Mouse (Mus musculus) myocyte (in vitro differentiated cells): ENCODE measurements around the gene Vapb.
A peak's percentile ranks its signal among the peaks of the same experiment; 100 is the strongest.

ENCODE experiments used
- E2F4 ChIP-seq: IDR thresholded peaks from one replicate; pipeline ENCODE4 v1.6.1; 2011; ENCODE audit warnings: mild to moderate bottlenecking, control low read depth, moderate library complexity; ENCODE audit not compliant: insufficient read depth
- MAX ChIP-seq: IDR thresholded peaks from one replicate; pipeline ENCODE4 v1.6.1; 2011; ENCODE audit warnings: low read depth, mild to moderate bottlenecking, control low read depth
- MYOD1 ChIP-seq, 3 experiments: IDR thresholded peaks; one replicate each; pipeline ENCODE4 v1.6.1; 2011; ENCODE audit warnings: control low read depth in 2 of 3, low read depth in 2 of 3, mild to moderate bottlenecking in 2 of 3, moderate library complexity in 1 of 3; ENCODE audit not compliant: insufficient read length in 2 of 3, control insufficient read depth in 1 of 3
- MYOG ChIP-seq, 3 experiments: IDR thresholded peaks; one replicate each; pipeline ENCODE4 v1.6.1; 2011; ENCODE audit warnings: control low read depth in 2 of 3, low read depth in 2 of 3, mild to moderate bottlenecking in 2 of 3; ENCODE audit not compliant: insufficient read length in 2 of 3, control insufficient read depth in 1 of 3, insufficient read depth in 1 of 3
- POLR2A ChIP-seq: IDR thresholded peaks from one replicate; pipeline ENCODE4 v1.6.1; 2011; ENCODE audit warnings: low read depth, mild to moderate bottlenecking, control low read depth, moderate library complexity; ENCODE audit not compliant: insufficient read length
- POLR2AphosphoS2 ChIP-seq: IDR thresholded peaks from one replicate; pipeline ENCODE4 v1.6.1; 2011; ENCODE audit warnings: low read depth, control low read depth; ENCODE audit not compliant: insufficient read length
- REST ChIP-seq: IDR thresholded peaks from one replicate; pipeline ENCODE4 v1.6.1; 2011; ENCODE audit warnings: mild to moderate bottlenecking, control low read depth, moderate library complexity; ENCODE audit not compliant: insufficient read depth, insufficient read length
- SRF ChIP-seq: IDR thresholded peaks from one replicate; pipeline ENCODE4 v1.6.1; 2011; ENCODE audit warnings: low read depth; ENCODE audit not compliant: control insufficient read depth, insufficient read length
- USF1 ChIP-seq: IDR thresholded peaks from one replicate; pipeline ENCODE4 v1.6.1; 2011; ENCODE audit warnings: low read depth, mild to moderate bottlenecking, control low read depth, moderate library complexity

- no peak for TF ChIP-seq POLR2A
- no peak for TF ChIP-seq MAX
- no peak for TF ChIP-seq POLR2AphosphoS2
- no peak for TF ChIP-seq USF1
- TF ChIP-seq REST: no peak
- TF ChIP-seq MYOG (IDR thresholded peaks at IDR 0.05; ENCODE audit: control insufficient read depth in 1 of 3, insufficient read depth in 1 of 3, insufficient read length in 2 of 3, low read depth in 2 of 3): peak in 1 of 3 experiments; percentile 18
- no peak for TF ChIP-seq MYOD1 (IDR thresholded peaks at IDR 0.05; ENCODE audit: control insufficient read depth in 1 of 3, insufficient read length in 2 of 3, low read depth in 2 of 3)
- TF ChIP-seq E2F4: no peak
- TF ChIP-seq SRF: no peak
These were observed 52.9 kb downstream of the Vapb start for GRCm38 (mm10) chr2:173789945-173790804.
